Mouse (Mus musculus) frontal cortex, adult 2 months (tissue): ENCODE data around the gene Vsig8. TPM values are rescaled to one million over a fixed set of nuclear protein-coding genes. Genes with fewer than 3 reads are reported as not detected.

ENCODE experiments used
- DNase-seq, 2 experiments: peaks; one replicate each; pipeline ENCODE4 v3.0.0; 2022; ENCODE audit warnings: low spot score in 1 of 2; ENCODE audit errors: extremely low spot score in 1 of 2
- polyA plus RNA-seq: library from polyadenylated mRNA; depleted of rRNA; stranded (reverse); fragments of >200 nt; gene quantifications from 2 replicates; pipeline ENCODE4 v1.2.3, GENCODE M21; 2012

The Vsig8 gene
- polyA plus RNA-seq, 1 experiment = 0.90 TPM

GRCm38 (mm10) chr1:172527431-172527830, 28.3 kb upstream of the Vsig8 start:
- DNase-seq = no peak

- DNase-seq = peak; percentile 63 to 94
These were observed 27.0 kb upstream of the Vsig8 start for GRCm38 (mm10) chr1:172528701-172529100.

- no peak for DNase-seq
These were observed 25.1 kb upstream of the Vsig8 start for GRCm38 (mm10) chr1:172530544-172531220.

- DNase-seq = no peak
These were observed 23.2 kb upstream of the Vsig8 start for GRCm38 (mm10) chr1:172532551-172532950.

- no peak for DNase-seq
These were observed 20.6 kb upstream of the Vsig8 start for GRCm38 (mm10) chr1:172535116-172535515.

- no peak for DNase-seq
These were observed 15.9 kb upstream of the Vsig8 start for GRCm38 (mm10) chr1:172539827-172540226.

GRCm38 (mm10) chr1:172540283-172540820, 15.4 kb upstream of the Vsig8 start:
- no peak for DNase-seq

- DNase-seq = no peak
These were observed 9.7 kb upstream of the Vsig8 start for GRCm38 (mm10) chr1:172546062-172546461.

GRCm38 (mm10) chr1:172548501-172548900, 7.2 kb upstream of the Vsig8 start:
- no peak for DNase-seq

- no peak for DNase-seq
These were observed 6.4 kb upstream of the Vsig8 start for GRCm38 (mm10) chr1:172549314-172549713.

GRCm38 (mm10) chr1:172549717-172550116, 6.0 kb upstream of the Vsig8 start:
- DNase-seq = no peak

GRCm38 (mm10) chr1:172550551-172550951, 5.2 kb upstream of the Vsig8 start:
- peak in 1 of 2 experiments; percentile 65 for DNase-seq

GRCm38 (mm10) chr1:172551009-172551408, 4.7 kb upstream of the Vsig8 start:
- DNase-seq = no peak

- DNase-seq = no peak
These were observed 3.1 kb upstream of the Vsig8 start for GRCm38 (mm10) chr1:172552623-172553022.

- DNase-seq = peak in 1 of 2 experiments; percentile 62
These were observed 7.1 kb downstream of the Vsig8 start for GRCm38 (mm10) chr1:172562641-172563464.

GRCm38 (mm10) chr1:172563465-172563828, 7.7 kb downstream of the Vsig8 start:
- no peak for DNase-seq

GRCm38 (mm10) chr1:172566131-172566530, 10.4 kb downstream of the Vsig8 start:
- no peak for DNase-seq

- DNase-seq = no peak
These were observed 12.0 kb downstream of the Vsig8 start for GRCm38 (mm10) chr1:172567758-172568157.

- DNase-seq = no peak
These were observed 24.4 kb downstream of the Vsig8 start for GRCm38 (mm10) chr1:172580116-172580515.

- no peak for DNase-seq
These were observed 26.7 kb downstream of the Vsig8 start for GRCm38 (mm10) chr1:172582436-172582835.

GRCm38 (mm10) chr1:172584271-172584670, 28.5 kb downstream of the Vsig8 start:
- DNase-seq = no peak

- DNase-seq = no peak
These were observed 29.3 kb downstream of the Vsig8 start for GRCm38 (mm10) chr1:172585026-172585425.
